Mouse (Mus musculus) heart, postnatal 4 days (tissue): ENCODE measurements at regions not wholly inside any gene's neighbourhood (a gene's known extent, or its start where the extent isn't known, plus 50 kb on each side); places are given as distances from the start of the nearest gene placed in this dataset.

Experiments used
- DNase-seq: peaks from one replicate; pipeline ENCODE4 v3.0.0; 2021

DNA sequence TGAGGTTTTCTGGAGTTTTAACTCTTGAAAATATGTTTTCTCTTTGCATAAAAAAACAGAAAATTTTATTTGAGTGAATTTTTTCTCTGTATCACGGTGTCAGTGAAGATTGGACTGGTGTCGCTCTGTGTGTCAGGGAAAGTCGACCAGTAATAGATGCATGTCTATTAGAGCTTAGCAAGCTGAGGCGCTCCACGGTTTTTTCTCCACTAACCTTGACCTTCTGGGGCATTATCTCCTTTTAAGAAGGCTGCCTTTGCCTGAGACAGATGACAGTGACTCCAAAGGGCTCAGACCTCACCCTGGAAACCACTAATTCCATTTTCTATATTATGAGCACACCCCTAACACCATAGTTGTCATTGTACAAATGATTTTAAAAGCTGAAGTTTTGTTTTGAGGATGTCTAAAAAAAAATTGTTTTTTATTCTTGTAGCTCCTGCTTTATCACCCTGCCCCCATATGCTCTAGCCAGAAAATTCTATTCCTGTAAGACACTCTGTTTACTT is 561.8 kb downstream of the Gm43517 start:
- no peak for DNase-seq

GRCm38 (mm10) chr12:49950986-49951385 is 566.0 kb downstream of the Gm43517 start:
- DNase-seq, result no peak

- peak; percentile 5 for DNase-seq
Observed at GRCm38 (mm10) chr12:49951821-49952220, 566.8 kb downstream of the Gm43517 start.

- DNase-seq, result no peak
Observed at GRCm38 (mm10) chr12:49968072-49968471, 583.1 kb downstream of the Gm43517 start.

- DNase-seq, result no peak
Observed at GRCm38 (mm10) chr12:49969546-49969945, 584.6 kb downstream of the Gm43517 start.

- DNase-seq, result peak; percentile 24
Observed at GRCm38 (mm10) chr12:49974591-49975323, 589.8 kb downstream of the Gm43517 start.

DNA sequence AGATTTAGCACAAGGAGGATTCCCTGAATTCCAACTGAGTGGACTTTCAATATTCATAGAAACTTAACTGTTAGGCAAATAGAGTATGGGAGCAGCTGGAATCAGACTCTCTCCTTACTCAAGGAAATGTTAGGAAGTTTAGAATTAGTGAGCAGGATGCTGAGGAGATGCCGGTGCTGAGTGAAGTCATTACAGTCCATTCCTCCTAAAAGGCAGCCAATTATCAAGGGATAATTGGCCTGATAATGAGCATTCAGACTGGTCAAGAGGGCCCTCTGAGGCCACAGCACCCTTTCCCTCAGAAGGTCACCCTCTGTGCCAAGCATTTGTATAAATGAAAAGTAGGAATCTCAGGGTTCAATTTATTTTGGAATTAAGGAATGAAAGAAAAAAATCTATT is 590.6 kb downstream of the Gm43517 start:
- DNase-seq, result no peak

GRCm38 (mm10) chr12:49992501-49993079 is 607.6 kb downstream of the Gm43517 start:
- DNase-seq, result no peak

- DNase-seq, result no peak
Observed at GRCm38 (mm10) chr12:50038808-50039374, 610.0 kb downstream of the Prkd1 start.

DNA sequence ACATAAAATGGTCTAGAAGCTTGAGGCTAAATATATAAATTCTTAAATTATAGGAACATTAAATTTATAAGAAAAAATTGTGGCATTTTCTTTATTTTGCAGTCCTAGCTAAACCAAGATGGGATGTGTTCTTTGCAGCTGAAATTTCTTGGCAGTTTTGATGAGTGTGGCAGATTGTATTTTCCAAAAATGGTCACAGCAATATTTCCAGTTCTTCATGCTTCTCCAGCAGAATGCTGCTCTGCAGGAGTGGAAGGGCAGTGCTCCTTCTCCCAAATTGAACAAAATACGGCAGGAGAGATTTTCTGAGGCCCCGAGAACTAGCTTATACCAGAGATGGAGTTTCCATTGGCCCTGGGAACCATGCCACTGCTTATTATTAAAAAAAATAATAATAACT is 587.6 kb downstream of the Prkd1 start:
- DNase-seq, result no peak

DNA sequence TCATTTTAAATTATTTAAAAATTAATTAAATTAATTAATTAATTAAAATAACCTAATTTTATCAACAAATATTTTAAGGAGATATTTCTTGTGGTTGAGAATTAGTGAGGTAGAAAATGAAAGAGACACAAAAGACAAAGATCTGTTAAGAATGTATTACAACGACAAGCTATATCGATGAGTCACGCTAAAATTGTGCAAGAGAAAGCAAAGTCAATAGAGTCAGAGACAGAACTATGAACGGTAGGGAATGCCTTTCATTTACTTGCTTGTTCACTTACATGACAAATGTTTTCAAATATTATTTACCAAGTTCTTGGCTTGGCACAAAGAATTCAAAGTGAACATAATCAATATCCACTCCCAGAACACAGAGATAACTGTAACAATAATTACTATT is 582.5 kb downstream of the Prkd1 start:
- DNase-seq, result no peak

- DNase-seq, result no peak
Observed at GRCm38 (mm10) chr12:50071797-50072196, 577.1 kb downstream of the Prkd1 start.

DNA sequence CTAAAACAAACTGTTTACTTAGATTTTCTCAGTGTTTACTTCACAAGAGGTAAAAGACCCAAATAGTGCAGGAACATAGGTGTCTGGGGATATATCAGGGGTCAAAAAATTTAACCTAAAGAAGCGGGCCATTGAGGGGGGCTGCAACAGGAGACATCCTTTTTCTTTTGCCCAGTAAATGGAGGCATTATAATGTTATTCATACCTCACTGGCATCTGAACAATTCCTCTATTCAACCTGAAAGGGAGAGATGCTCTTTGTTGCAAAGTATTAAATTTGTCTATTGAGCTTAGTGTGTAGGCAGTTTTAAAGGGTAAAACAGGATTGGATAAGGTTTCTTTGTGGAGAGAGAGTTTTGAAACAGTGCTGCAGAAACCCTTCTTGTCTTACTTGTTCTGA is 576.5 kb downstream of the Prkd1 start:
- no peak for DNase-seq

GRCm38 (mm10) chr12:50073684-50074083 is 575.2 kb downstream of the Prkd1 start:
- no peak for DNase-seq

- no peak for DNase-seq
Observed at GRCm38 (mm10) chr12:50081157-50081556, 567.7 kb downstream of the Prkd1 start.

DNA sequence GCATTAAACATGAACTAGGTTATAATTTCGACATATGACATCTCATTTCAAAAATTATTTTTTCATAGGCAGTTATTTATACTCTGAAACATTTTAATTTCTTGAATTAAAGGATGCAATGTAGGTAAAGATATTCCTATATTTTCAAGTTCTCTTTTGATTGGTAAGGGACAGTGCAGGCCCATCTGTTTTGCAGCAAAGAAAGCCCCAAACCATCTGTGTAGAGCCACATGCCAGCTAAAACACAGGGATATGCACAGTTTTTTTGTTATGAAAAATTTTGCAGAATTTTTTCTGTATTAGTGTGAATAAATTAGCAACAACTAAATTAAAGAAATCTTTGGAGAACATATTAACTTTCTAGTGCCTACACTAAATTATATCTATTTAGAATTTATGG is 567.3 kb downstream of the Prkd1 start:
- no peak for DNase-seq

DNA sequence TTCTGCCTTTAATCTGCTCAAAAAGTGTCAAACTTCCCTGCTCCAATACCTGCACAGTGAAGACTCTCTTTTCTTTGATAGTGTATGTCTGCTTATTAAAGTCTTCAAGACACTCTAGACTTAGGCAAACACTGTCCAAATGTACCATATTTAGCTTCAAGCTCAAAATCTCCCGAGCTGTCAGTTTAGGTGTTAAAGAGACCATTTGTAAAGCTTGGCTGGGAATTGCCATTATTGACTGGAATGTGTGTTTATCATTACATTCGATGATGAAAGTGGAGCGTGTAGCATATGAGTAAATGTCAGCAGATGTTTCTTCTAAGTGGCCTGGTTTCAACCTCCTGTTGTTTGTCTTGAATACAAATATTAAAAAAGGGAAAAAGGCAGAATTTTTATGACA is 564.4 kb downstream of the Prkd1 start:
- no peak for DNase-seq

DNA sequence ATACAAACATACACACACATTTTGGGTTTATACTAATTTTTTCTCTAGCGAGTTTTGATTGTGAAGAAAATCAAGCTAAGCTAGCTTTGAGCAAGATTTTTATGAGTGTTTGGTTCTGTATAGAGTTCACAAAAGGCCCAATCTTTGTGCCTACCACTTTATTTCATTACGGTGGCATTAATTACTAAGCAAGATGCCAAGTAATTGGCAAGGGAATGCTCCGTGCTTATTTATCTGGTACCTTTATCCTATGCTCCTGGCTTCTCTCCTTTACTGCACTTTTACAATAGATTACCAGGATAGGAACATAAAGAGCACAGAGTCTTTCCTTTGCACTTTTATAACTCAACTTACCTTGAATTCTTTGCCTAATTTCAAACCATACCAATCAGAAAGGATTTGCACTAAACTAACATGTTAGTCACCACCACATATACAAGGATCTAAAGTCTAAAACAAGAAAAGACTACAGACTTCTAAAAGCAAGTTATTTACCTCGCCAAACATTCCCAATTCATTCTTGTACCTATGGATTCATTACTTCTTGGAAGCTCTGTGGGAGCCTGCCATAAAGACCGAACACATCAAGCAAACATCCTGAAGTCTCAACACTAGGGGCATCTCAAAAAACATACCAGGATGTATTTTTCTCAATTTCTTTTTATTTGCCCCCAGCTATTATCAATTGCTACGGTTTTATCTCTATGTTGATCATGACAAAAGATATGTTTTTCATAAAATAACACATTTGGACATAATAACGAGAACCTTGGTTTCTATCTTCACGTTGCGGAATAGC is 537.5 kb downstream of the Prkd1 start:
- DNase-seq, result no peak

DNA sequence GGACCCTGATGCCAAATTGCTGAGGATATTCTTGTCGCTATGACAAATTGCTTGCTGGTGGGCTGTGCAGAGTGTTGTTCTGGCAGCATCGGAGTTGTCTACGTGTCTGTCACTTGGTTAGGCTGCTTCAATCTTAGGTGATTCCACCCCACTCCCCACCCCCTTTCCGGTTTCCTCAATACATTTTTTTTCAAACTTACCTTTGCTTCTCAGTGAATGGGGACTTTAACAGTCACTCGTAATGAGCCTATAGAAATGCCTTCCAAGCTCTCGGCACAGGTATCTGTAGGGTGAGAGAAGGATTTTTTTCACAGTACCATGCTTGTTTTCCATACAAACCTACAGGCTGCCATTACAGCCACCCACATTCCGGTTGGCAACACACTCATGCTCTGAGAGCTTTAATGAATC is 536.8 kb downstream of the Prkd1 start:
- no peak for DNase-seq

DNA sequence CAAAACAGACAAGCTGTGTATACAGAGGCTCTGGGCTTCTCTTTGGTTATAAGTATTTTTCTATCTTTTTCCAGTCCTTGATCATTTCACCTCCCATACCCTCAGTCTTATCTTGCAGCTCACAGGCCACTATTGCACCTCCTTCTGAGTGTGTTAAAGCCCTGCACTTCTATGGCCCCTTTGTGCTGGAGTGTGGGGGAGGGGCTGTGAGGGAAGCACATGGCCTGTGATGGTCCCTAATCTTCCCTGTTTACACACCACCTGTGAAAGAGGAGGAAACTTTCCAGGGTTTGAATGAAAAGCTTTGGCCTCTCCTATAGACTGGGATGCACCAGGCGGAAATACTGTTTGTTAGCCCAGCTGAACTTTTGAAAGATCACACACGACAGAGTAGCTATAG is 533.0 kb downstream of the Prkd1 start:
- no peak for DNase-seq

- DNase-seq, result no peak
Observed at GRCm38 (mm10) chr12:50118346-50118745, 530.6 kb downstream of the Prkd1 start.

GRCm38 (mm10) chr12:50122145-50122544 is 526.8 kb downstream of the Prkd1 start:
- no peak for DNase-seq

DNA sequence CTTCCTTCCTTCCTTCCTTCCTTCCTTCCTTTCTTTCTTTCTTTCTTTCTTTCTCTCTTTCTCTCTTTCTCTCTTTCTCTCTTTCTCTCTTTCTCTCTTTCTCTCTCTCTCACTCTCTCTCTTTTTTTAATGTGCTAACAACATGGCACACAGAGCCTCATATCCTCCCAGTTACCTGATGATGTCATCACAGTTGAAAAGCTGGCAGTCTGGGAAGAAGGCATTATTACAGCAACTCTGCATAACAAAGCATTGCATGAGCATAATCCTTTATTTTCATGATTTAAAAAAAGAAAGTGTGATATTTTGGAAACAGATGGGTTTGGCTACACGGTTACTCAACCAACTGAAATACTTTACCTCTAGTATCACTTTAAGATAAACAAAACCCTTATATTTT is 525.9 kb downstream of the Prkd1 start:
- no peak for DNase-seq
